Mouse (Mus musculus): ENCODE measurements around the gene Asrgl1.

DNA sequence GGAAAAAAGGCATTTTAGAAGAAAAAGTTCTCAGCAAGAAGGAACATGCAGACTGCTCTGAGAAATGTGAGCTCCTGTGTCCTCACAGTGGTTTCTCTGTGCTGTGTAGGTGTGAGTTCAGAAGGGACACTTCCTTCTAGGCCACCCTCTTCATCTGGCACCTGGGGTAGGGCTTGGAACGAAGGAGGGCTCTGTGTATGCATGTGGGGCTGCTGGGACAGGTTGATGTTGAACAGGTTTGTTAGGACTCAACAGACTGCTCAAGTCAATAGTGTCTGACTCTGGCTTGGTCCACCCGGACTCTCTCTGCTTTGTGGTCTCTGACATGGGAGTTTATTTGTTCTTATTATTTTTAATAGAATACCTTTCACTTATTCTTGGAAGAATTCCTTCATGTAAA, 65.1 kb downstream of the Asrgl1 start:
- TF ChIP-seq TAL1 (conservative IDR thresholded peaks at IDR 0.05; ENCODE audit: low read depth, low read length) = no peak
- no peak for TF ChIP-seq CTCF (IDR thresholded peaks at IDR 0.05; ENCODE audit: low read depth, low read length)
